Mouse (Mus musculus): ENCODE measurements around the gene Tnn.
A peak's percentile ranks its signal among the peaks of the same experiment; 100 is the strongest.

Gene Tnn

DNA sequence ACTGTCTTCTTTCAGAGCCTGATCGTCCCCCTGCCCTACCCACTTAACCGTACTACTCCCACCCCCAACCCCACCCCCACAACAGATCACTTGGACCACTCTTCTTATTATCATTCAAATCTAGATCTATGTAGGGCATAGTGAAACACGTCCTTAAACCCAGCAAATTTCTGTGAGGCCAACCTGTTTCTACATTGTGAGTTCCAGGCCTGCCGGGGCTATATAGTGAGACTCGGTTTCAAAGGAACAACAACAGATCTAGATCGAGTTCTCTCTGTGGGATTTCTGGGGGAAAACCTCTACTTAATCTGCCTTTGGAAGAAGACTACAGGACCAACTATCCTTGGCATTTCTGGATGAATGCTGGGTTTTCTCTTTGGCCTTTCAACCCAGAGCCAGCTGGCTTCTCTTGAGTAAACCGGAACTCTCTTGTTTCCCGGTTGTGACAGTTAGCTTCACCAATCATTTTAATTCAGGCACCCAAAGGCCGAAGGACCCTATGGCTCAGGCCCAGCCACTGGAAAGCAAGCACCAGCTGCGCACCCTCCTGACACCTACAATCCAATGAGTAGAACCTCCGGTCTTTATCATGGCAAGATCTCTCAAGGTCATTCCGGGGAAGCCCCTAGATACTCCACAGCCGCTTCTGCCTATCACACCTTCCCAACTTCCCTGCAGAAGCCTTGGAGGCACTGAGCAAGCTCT lies 110.0 kb downstream of the Tnn start:
- no peak for DNase-seq (ENCODE audit: inconsistent ontology term)

GRCm38 (mm10) chr1:160042351-160042750 lies 111.0 kb downstream of the Tnn start:
- no peak for DNase-seq (ENCODE audit: inconsistent ontology term)

DNA sequence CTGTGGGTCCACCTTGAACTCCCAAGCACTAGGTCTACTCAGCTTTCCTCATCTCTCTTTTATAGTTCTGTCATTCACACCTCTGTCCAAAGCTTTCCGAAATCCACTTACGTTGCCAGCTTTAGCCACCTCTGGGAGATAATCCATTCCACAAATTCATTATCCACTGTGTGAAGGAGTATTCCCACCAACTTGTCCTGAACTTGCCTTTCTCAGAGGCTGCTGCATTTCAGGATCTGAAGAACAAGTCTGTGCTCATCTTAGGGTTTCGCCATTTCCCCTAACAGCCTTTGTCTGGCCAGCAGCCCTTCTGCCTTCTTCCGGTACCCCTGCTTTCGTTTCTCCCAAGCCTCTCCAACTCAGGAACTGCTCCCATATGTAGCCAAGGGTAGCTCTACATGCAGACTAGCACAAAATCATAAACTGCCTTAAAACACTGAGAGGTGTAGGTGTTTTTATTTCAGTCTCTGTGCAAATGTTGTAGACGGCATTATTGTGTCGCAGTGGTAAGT lies 112.1 kb downstream of the Tnn start:
- no peak for DNase-seq (ENCODE audit: inconsistent ontology term)

DNA sequence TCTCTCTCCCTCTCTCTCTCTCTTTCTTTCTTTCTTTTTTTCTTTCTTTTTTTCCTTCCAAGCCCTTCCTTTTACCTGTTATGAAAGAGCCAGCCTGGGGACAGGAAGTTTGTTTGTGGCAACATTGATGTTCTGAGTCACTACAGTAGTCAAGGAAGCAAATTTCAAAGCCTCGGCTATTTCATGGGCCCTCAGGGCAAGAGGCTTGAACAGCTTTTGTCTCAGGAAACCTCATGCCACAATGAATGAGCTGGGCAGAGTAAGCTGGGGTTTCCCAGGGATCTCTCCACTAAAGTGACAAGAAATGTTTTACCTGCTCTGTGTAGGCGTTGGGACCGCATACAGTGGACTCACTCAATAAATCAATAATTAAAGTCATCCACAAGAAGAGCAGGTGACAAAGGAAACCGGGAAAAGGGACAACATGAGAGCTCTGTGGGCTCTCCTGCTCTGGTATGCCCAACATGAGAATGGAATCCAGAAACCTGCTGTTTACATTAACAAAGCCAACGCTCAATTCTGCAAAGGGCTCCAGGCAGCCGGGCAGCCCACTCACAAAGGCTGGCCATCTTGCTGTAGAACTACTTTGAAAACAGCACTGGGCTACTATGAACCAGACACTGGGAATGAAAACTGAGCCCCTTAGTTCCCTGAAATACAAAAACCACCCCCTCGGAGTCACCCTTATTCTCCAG lies 113.3 kb downstream of the Tnn start:
- peak; percentile 87 for DNase-seq (ENCODE audit: inconsistent ontology term)

- DNase-seq (ENCODE audit: inconsistent ontology term) = no peak
Measured at GRCm38 (mm10) chr1:160036996-160037521, 116.3 kb downstream of the Tnn start.

DNA sequence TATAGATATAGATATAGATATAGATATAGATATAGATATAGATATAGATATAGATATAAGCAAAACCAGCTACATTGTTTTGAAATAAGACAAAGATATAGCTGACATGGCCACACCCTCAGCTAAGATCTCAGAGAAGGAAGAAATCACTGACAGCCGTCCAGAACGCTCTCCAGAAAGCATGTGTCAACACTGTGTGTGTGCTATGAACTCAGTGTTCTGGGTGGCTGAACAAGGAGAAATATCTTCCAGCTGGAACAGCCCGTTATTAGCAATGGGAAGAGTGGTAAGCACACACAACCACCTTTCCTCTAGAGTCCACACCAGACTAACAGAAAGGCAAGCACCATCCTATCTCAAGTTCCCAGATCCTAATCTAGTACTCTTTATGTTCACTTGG lies 117.8 kb downstream of the Tnn start:
- DNase-seq (ENCODE audit: inconsistent ontology term) = no peak

Measured in Muller cell, postnatal 12 days (primary cell).